Mouse (Mus musculus) kidney, adult 9 months (tissue): Measurements from ENCODE around the gene Bricd5.

Source experiments
- DNase-seq: peaks from one replicate; pipeline ENCODE4 v3.0.0; 2022

The Bricd5 gene

GRCm38 (mm10) chr17:24463374-24464133 lies 10.1 kb upstream of the Bricd5 start:
- DNase-seq, result peak; percentile 63

DNA sequence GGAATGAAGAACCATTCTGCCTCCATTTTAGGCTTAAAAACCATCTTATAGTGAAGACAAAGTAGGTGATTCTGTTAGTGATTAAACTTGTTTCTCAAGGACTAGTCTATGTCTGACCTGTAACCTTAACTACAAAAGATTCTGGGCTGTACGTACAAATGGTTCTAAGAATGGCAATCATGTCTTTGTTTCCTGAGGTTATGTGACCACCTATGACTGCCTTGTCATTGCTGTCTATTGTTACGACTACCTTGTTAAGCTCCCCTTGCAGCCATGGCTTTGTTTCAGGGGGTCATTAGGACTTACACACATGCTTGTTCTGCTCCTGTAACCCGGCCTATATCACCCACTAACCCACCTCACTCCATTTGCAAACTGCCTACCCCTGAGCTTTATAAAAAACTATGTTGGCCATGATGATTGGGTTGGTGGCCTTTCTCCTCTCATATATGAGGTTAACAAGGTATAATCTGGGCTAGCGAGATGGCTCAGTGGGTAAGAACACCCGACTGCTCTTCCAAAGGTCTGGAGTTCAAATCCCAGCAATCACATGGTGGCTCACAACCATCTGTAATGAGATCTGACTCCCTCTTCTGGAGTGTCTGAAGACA lies 4.9 kb upstream of the Bricd5 start:
- DNase-seq, result no peak

- DNase-seq, result no peak
Measured at GRCm38 (mm10) chr17:24469336-24469909, 4.3 kb upstream of the Bricd5 start.

- DNase-seq, result peak; percentile 99
Measured at GRCm38 (mm10) chr17:24469910-24470602, 3.6 kb upstream of the Bricd5 start, which contains the start of the genes E4f1 and Pgp. Gene E4f1, minus strand, starts transcription at chr17:24470313. Gene Pgp, plus strand, starts transcription at chr17:24470392.

DNA sequence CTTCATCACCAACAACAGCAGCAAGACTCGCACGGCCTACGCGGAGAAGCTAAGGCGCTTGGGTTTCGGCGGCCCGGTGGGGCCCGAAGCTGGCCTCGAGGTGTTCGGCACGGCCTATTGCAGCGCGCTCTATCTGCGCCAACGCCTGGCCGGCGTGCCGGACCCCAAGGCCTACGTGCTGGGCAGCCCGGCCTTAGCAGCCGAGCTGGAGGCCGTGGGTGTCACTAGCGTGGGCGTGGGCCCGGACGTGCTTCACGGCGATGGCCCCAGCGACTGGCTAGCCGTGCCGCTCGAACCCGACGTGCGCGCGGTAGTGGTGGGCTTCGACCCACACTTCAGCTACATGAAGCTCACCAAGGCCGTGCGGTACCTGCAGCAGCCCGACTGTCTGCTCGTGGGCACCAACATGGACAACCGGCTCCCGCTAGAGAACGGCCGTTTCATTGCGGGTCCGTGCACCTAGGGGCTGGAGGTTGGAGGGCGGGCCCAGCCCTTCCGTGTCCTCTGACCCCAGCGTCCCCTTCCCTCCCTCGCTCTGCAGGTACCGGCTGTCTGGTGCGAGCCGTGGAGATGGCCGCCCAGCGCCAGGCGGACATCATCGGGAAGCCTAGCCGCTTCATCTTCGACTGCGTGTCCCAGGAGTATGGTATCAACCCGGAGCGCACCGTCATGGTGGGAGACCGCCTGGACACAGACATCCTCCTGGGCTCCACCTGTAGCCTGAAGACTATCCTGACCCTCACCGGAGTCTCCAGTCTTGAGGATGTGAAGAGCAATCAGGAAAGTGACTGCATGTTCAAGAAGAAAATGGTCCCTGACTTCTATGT lies 2.8 kb upstream of the Bricd5 start:
- DNase-seq, result no peak

DNA sequence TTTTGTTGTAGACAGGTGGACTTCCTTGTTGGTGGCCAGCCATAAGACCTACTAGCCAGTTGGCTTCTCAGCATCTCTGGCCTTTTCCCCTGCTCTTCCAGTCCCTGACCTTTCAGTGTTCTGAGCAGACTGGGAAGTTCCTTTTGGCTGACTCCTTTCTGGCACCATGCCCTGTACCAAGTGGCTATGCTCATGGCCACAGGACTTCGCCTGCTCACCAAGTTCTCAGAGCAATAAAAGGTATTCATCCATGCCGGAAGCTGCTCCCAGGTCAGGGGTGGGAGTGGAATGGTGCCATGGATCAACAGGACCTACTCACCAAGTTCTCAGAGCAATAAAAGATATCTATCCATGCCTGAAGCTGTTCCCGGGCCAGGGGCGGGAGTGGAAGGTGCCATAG lies 1.2 kb upstream of the Bricd5 start:
- DNase-seq, result peak; percentile 95

DNA sequence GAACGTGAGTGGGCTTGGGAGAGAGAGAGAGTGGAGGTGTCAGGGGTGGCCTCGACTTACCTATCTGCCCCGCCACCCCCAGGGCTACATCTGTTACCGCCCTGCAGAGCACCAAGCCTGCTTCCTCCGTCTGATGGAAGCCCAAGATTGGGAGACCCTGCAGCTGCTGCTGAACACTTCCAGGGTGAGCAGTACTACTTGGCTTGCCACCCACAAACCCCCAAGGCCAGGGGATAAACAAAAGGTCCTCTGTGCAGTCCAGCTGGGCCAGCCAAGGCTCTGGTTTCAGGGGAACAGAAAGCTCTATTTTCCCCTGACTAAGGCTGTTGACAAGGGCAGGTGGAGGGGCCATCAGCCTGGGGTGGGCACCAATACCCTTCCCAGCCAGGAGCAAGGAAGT lies 873 bp downstream of the Bricd5 start:
- no peak for DNase-seq

DNA sequence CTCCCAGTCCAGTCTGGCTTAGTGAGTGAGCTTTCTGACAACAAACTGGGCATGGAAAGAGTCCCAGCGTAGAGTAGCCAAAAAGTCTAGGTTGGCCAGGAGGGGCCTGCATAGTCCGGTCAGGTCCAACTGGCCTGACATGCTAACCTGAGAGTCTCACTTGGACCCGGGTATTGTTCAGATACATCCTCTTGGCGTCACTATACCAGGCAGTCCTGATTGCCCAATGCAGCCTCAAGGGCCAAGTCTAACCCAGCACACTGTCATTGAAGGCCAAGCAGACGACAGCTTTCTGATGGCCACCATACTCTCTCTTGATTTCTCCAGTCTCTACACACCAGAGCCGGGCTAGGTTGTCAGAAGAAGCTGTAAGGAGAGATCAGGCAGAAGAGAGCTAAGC lies 1.9 kb downstream of the Bricd5 start:
- no peak for DNase-seq

GRCm38 (mm10) chr17:24476022-24476776 lies 2.5 kb downstream of the Bricd5 start:
- DNase-seq, result no peak

GRCm38 (mm10) chr17:24477053-24477984 lies 3.6 kb downstream of the Bricd5 start:
- no peak for DNase-seq

DNA sequence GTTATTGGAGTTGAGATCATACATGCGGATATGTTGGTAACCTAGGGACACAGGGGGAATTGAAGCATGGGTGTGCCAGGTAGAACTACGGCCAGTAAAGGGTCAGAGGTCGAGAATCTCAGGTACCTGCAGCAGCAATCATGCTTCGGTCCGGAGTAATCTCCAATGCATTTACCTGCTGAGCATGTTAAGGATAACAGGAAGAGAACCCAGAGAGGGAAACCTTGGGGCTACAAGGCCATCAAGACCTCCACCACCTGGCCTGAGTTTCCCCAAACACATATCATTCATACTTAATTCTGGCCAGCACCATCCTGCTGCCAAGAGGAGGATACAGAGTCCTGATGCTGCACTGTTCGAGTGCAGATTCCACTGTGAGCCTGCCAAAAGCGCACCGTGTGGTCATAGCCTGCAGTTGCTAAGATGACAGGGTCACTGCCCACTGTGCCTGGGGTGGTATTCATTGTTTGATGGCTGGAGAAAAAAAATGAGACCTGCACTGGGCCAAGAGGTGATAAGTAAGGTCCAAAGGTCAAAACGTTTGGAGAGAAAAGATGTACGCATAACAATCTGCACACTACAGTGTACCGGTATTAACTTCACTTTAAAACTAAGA lies 4.4 kb downstream of the Bricd5 start:
- DNase-seq, result peak; percentile 46

- peak; percentile 98 for DNase-seq
Measured at GRCm38 (mm10) chr17:24478663-24479380, 5.1 kb downstream of the Bricd5 start, which contains the start of gene Mlst8. Gene Mlst8, minus strand, starts transcription at chr17:24479078.

DNA sequence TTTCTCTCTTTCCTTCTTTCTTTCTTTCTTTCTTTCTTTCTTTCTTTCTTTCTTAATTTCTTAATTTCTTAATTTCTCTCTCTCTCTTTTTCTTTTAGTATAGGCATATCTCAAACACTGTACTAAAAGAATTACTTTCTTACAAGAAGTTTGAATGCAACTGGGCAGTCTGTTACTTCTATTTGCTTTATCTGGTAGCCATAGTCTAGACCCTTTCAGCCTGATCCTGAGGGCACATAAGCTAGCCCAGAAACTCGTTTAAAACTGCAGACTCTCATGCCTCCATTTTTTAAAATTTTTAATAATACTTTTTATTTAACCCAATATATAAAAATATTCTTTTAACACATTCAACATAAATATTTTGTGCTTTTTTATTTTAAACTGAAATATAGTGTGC lies 5.7 kb downstream of the Bricd5 start:
- no peak for DNase-seq

DNA sequence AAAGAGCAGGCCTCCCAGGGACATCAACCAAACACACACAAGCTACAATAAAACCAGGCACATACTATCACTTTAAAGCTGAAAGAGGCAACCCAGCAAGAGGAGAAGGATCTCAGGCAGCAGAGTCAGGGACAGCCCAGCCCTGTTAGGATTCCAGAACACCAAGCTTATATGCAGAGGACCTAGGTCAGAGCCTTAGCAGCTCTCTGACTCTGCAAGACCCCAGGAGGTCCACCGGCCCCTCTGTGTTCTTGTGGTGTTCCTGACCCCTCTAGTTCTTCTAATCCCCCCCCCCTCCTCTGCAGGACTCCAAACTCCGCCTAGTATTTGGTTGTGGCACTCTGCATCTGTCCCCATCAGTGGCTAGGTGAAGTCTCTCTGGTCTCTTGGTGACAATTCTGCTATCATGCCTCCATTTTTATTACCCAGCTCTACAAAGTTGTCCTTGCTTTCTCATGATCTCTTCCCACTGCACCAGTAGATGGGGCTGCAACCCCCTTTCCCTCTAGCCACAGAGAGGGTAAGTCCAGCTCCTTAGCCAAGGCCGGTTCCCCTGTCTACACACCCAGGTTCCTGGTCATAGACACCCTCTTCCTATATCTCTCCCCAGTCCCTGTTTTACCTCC lies 6.6 kb downstream of the Bricd5 start:
- DNase-seq, result no peak

DNA sequence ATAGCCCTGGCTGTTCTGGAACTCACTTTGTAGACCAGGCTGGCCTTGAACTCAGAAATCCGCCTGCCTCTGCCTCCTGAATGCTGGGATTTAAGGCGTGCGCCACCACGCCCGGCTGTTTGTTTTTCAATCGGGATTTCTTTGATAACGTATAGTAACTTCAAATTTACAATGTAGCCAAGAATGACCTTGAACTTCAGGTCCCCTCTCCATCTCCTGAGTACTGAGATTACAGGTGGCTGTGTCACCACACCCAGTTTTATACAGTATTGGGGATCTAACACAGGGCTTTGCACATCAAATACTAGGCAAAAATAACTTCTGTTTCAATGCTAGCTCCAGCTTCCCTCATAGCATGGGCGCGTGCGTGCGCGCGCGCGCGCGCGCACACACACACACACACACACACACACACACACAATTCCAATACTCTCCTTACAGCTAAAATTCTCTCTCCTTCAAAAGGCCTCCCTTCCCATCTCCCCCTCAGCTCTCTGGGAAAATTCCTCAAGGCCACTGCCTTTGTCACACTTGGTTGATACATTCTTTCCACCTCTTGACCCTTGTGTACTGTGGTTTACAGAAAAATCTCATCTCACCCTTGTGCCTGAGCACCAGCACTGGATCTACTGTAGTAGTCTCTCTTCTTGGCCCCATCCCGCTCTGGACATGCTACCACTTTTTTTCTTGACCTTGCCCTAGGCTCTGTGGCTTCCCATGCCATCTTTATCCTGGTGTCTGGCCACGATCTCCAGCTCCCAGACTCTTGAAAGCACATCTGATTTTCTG lies 7.5 kb downstream of the Bricd5 start:
- DNase-seq, result no peak

- DNase-seq, result no peak
Measured at GRCm38 (mm10) chr17:24483495-24483894, 9.8 kb downstream of the Bricd5 start.

- no peak for DNase-seq
Measured at GRCm38 (mm10) chr17:24485090-24485860, 11.6 kb downstream of the Bricd5 start.
